Mouse (Mus musculus) MEL (cell line): Measurements from ENCODE around the gene Zscan20. TPM values are rescaled to one million over a fixed set of nuclear protein-coding genes. Genes with fewer than 3 reads are reported as not detected.

Experiments used
- DNase-seq: peaks from one replicate; pipeline ENCODE4 v3.0.0; 2011; ENCODE audit warnings: low read depth, low spot score
- H3K27ac ChIP-seq: 2 replicates; pipeline ENCODE4 v1.5.1; 2012; ENCODE audit warnings: low read depth, mild to moderate bottlenecking, control low read depth, low read length, moderate library complexity; ENCODE audit not compliant: control insufficient read depth
- H3K27me3 ChIP-seq, 2 experiments: fragments of 150-350 bp in 1 of 2; sonication (generic) in 1 of 2; 2 replicates each; pipeline ENCODE4 v1.6.1; 2012; ENCODE audit warnings: low read length in 2 of 2, mild to moderate bottlenecking in 2 of 2, improper control_type of control experiment in 1 of 2, moderate library complexity in 1 of 2; ENCODE audit not compliant: insufficient read depth in 2 of 2, control insufficient read depth in 1 of 2
- H3K36me3 ChIP-seq, 2 experiments: 2 replicates each; pipeline ENCODE4 v1.6.1; 2012 to 2014; ENCODE audit warnings: low read length in 2 of 2, improper control_type of control experiment in 1 of 2, inconsistent platforms in 1 of 2, mild to moderate bottlenecking in 1 of 2; ENCODE audit not compliant: insufficient read depth in 2 of 2, control insufficient read depth in 1 of 2
- H3K4me1 ChIP-seq, 2 experiments: fragments of 150-350 bp in 1 of 2; sonication (generic) in 1 of 2; 2 replicates each; pipeline ENCODE4 v1.6.1; 2012; ENCODE audit warnings: low read length in 2 of 2, improper control_type of control experiment in 1 of 2, mild to moderate bottlenecking in 1 of 2; ENCODE audit not compliant: insufficient read depth in 2 of 2, control insufficient read depth in 1 of 2
- H3K4me3 ChIP-seq, 2 experiments: fragments of 150-350 bp in 1 of 2; sonication (generic) in 1 of 2; 2 replicates each; pipeline ENCODE4 v1.5.1; 2012; ENCODE audit warnings: low read depth in 2 of 2, low read length in 2 of 2, mild to moderate bottlenecking in 2 of 2, moderate library complexity in 2 of 2, control low read depth in 1 of 2, improper control_type of control experiment in 1 of 2; ENCODE audit not compliant: control insufficient read depth in 1 of 2, insufficient read depth in 1 of 2
- H3K79me2 ChIP-seq: 2 replicates; pipeline ENCODE4 v1.6.1; 2012; ENCODE audit warnings: mild to moderate bottlenecking, low read length, moderate library complexity; ENCODE audit not compliant: control insufficient read depth, poor library complexity, insufficient read depth
- H3K9ac ChIP-seq: 2 replicates; pipeline ENCODE4 v1.6.1; 2012; ENCODE audit warnings: low read depth, mild to moderate bottlenecking, control low read depth, low read length, moderate library complexity; ENCODE audit not compliant: control insufficient read depth, poor library complexity, severe bottlenecking
- H3K9me3 ChIP-seq: fragments of 150-350 bp; sonication (generic); replicated peaks from 2 replicates; pipeline ENCODE4 v1.6.1; 2012; ENCODE audit warnings: mild to moderate bottlenecking, low read length, improper control_type of control experiment, moderate library complexity; ENCODE audit not compliant: insufficient read depth
- CHD1 ChIP-seq: IDR thresholded peaks from 2 replicates; pipeline ENCODE4 v1.6.1; 2012; ENCODE audit warnings: low read depth, mild to moderate bottlenecking, inconsistent platforms, low read length, improper control_type of control experiment
- EP300 ChIP-seq, 2 experiments: IDR thresholded peaks; 2 replicates each; pipeline ENCODE4 v1.6.1; 2011; ENCODE audit warnings: improper control_type of control experiment in 2 of 2, low read length in 2 of 2, low read depth in 1 of 2, mild to moderate bottlenecking in 1 of 2
- GABPA ChIP-seq: IDR thresholded peaks from 2 replicates; pipeline ENCODE4 v1.6.1; 2012; ENCODE audit warnings: low read depth, mild to moderate bottlenecking, inconsistent platforms, low read length, improper control_type of control experiment, moderate library complexity
- GATA1 ChIP-seq: IDR thresholded peaks from 2 replicates; pipeline ENCODE4 v1.6.1; 2011; ENCODE audit warnings: low read depth, low read length, improper control_type of control experiment
- KAT2A ChIP-seq: conservative IDR thresholded peaks from 2 replicates; pipeline ENCODE4 v1.6.1; 2012; ENCODE audit warnings: low read depth, low read length, improper control_type of control experiment, inconsistent platforms
- MAZ ChIP-seq: IDR thresholded peaks from 2 replicates; pipeline ENCODE4 v1.6.1; 2012; ENCODE audit warnings: low read depth, mild to moderate bottlenecking, inconsistent platforms, low read length, improper control_type of control experiment
- UBTF ChIP-seq: IDR thresholded peaks from 2 replicates; pipeline ENCODE4 v1.6.1; 2012; ENCODE audit warnings: low read depth, mild to moderate bottlenecking, inconsistent platforms, low read length, improper control_type of control experiment, moderate library complexity, borderline replicate concordance; ENCODE audit not compliant: insufficient read depth
- ZNF384 ChIP-seq: IDR thresholded peaks from 2 replicates; pipeline ENCODE4 v1.6.1; 2012; ENCODE audit warnings: low read depth, mild to moderate bottlenecking, inconsistent platforms, low read length, improper control_type of control experiment
- polyA plus RNA-seq, 2 experiments: library from polyadenylated mRNA; stranded (reverse) in 1 of 2; unstranded in 1 of 2; fragments of >175 nt in 1 of 2; fragments of >200 nt in 1 of 2; gene quantifications; 2 replicates each; pipeline versions ENCODE4 v1.2.1 to v1.2.4; 2012; ENCODE audit warnings: low replicate concordance in 2 of 2, low read depth in 1 of 2; ENCODE audit not compliant: insufficient read length in 2 of 2, insufficient read depth in 1 of 2, missing spikeins in 1 of 2
- total RNA-seq: library from RNA; depleted of rRNA; stranded (reverse); fragments of 300-350 nt; gene quantifications from 2 replicates; pipeline ENCODE4 v1.2.3, GENCODE M21; 2012

The Zscan20 gene
- total and polyA plus RNA-seq, 3 experiments: 4.3 to 5.6 TPM; not detected in 1

GRCm38 (mm10) chr4:128597801-128598560 is 11.9 kb downstream of the Zscan20 start:
- no peaks in the 10 kb centered on the region for H3K79me2 ChIP-seq
- TF ChIP-seq GABPA (no peak), EP300 (IDR thresholded peaks at IDR 0.05; ENCODE audit: low read depth in 1 of 2, low read length in 2 of 2) (peak; percentile 41 to 43; a peak in 2 of 4 replicates), GATA1 (0 out of 2 replicates have a peak, but pooled peaks have one; percentile 19)
- H3K9me3 ChIP-seq: no peaks in the 10 kb centered on the region
- DNase-seq: peak; percentile 35
- no peak overlapping the region for H3K9ac ChIP-seq
- H3K27me3 ChIP-seq: no peaks in the 10 kb centered on the region
- H3K4me1 ChIP-seq: peaks cover 6 to 18% of the 10 kb centered on the region in 2 experiments
- no peak overlapping the region for H3K4me3 ChIP-seq
- peak overlapping the region; percentile 12; the same call in 1 of the 2 replicates for H3K27ac ChIP-seq
- H3K36me3 ChIP-seq: peaks cover 0 to 9% of the 10 kb centered on the region in 2 experiments; a peak in 2 of 4 replicates

- Histone ChIP-seq H3K27me3 (no peaks in the 10 kb centered on the region), H3K4me1 (peaks cover 6 to 18% of the 10 kb centered on the region in 2 experiments), H3K4me3 (no peak overlapping the region), H3K36me3 (peaks cover 0 to 9% of the 10 kb centered on the region in 2 experiments; a peak in 2 of 4 replicates), H3K9ac (no peak overlapping the region), H3K9me3 (no peaks in the 10 kb centered on the region), H3K27ac (no peak overlapping the region; the same call in 1 of the 2 replicates), H3K79me2 (no peaks in the 10 kb centered on the region)
- TF ChIP-seq ZNF384: no peak
- peak in 1 of 2 experiments; percentile 6; a peak in 2 of 4 replicates for TF ChIP-seq EP300 (IDR thresholded peaks at IDR 0.05; ENCODE audit: low read depth in 1 of 2, low read length in 2 of 2)
- DNase-seq: peak; percentile 43
Measured at GRCm38 (mm10) chr4:128594062-128594461, 15.8 kb downstream of the Zscan20 start.

- H3K27me3 ChIP-seq: no peaks in the 10 kb centered on the region
- no peak for DNase-seq
- no peaks in the 10 kb centered on the region for H3K9me3 ChIP-seq
- TF ChIP-seq KAT2A: no peak
- TF ChIP-seq GATA1: no peak
- no peak for TF ChIP-seq UBTF
- TF ChIP-seq MAZ: no peak
- TF ChIP-seq CHD1: no peak
- H3K4me3 ChIP-seq: no peak overlapping the region
- no peak overlapping the region for H3K27ac ChIP-seq
- no peak overlapping the region for H3K9ac ChIP-seq
- peaks cover 0 to 8% of the 10 kb centered on the region in 2 experiments; a peak in 2 of 4 replicates for H3K36me3 ChIP-seq
- H3K4me1 ChIP-seq: peaks cover 6 to 17% of the 10 kb centered on the region in 2 experiments
- H3K79me2 ChIP-seq: no peaks in the 10 kb centered on the region
Measured at GRCm38 (mm10) chr4:128593286-128593685, 16.6 kb downstream of the Zscan20 start.
